Mouse (Mus musculus) lung, postnatal 14 days (tissue): ENCODE results near the gene Scn1b.

Experiments
- DNase-seq: peaks from one replicate; pipeline ENCODE4 v3.0.0; 2021

The Scn1b gene

GRCm38 (mm10) chr7:31126851-31127724 lies at the start of gene Scn1b:
Gene Scn1b (minus strand): TSS chr7:31127003.
- peak; percentile 48 for DNase-seq

GRCm38 (mm10) chr7:31175096-31175495 lies 48.3 kb upstream of the Scn1b start:
- DNase-seq = no peak

GRCm38 (mm10) chr7:31174466-31174865 lies 47.7 kb upstream of the Scn1b start:
- DNase-seq = no peak

GRCm38 (mm10) chr7:31172238-31172637 lies 45.4 kb upstream of the Scn1b start:
- DNase-seq = peak; percentile 67

- DNase-seq = no peak
Observed at GRCm38 (mm10) chr7:31170520-31170919, 43.7 kb upstream of the Scn1b start.

- DNase-seq = peak; percentile 37
Observed at GRCm38 (mm10) chr7:31168412-31168811, 41.6 kb upstream of the Scn1b start.

- no peak for DNase-seq
Observed at GRCm38 (mm10) chr7:31164748-31165147, 37.9 kb upstream of the Scn1b start.

GRCm38 (mm10) chr7:31163666-31164577 lies 37.1 kb upstream of the Scn1b start:
- DNase-seq = no peak

- DNase-seq = no peak
Observed at GRCm38 (mm10) chr7:31162324-31162723, 35.5 kb upstream of the Scn1b start.

- DNase-seq = no peak
Observed at GRCm38 (mm10) chr7:31161831-31162230, 35.0 kb upstream of the Scn1b start.

- DNase-seq = no peak
Observed at GRCm38 (mm10) chr7:31161246-31161645, 34.4 kb upstream of the Scn1b start.

GRCm38 (mm10) chr7:31160763-31161162 lies 34.0 kb upstream of the Scn1b start:
- DNase-seq = no peak

GRCm38 (mm10) chr7:31156034-31156928 lies 29.5 kb upstream of the Scn1b start:
- DNase-seq = peak; percentile 43

GRCm38 (mm10) chr7:31155296-31156033 lies 28.7 kb upstream of the Scn1b start, which contains the start of gene Gramd1a:
Gene Gramd1a (minus strand): TSS chr7:31155896.
- no peak for DNase-seq

- no peak for DNase-seq
Observed at GRCm38 (mm10) chr7:31153536-31154320, 26.9 kb upstream of the Scn1b start.

- peak; percentile 65 for DNase-seq
Observed at GRCm38 (mm10) chr7:31151301-31152241, 24.8 kb upstream of the Scn1b start.

GRCm38 (mm10) chr7:31150566-31151300 lies 23.9 kb upstream of the Scn1b start:
- peak; percentile 93 for DNase-seq

- no peak for DNase-seq
Observed at GRCm38 (mm10) chr7:31149751-31150565, 23.2 kb upstream of the Scn1b start.
